Mouse (Mus musculus): ENCODE data around the gene Gng2.

Gene Gng2

DNA sequence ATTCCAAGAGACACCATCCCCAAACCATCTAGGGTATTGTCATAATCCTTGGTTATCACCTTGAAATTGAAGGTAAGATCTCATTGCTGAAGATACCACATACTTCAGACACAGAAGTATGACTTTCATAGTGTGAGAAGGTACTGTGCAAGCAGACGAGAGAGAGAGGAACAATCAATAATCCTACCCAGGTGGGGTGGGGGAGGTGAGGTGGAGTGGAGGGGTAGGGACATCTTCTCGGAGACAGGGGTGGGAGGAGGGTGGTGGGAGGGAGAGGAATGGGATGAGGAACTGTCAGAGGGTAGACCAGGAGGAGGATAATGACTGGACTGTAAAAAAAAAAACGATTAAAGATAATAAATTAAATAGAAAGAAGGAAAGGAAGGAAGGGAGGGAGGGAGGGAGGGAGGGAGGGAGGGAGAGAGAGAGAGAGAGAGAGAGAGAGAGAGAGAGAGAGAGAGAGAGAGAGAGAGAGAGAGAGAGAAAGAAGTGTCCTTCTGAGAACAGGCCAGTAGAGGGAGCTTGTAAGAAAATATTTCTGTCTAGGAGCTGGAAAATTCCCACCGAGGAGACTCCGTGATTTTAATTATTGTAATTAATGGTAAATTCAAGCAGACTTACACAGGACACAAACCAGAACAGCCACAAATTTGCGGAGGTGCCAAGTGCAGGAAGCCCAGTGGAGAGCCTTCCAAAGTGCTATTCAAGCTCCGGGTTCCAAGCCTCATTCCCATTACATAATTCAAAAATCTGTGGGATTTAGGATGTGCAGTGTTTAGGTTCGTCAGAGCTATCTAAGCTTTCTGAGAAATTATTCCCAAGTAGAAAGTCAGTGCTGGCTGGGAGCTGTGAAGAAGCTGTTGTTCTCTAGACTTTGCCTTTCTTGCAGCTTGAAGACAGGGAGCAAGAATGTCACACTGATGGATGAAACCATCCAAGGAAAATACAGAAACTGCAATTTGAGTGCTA, 118.3 kb downstream of the Gng2 start:
- CTCF ChIA-PET = interaction anchor here (0.6 to 2.1 kb wide), 28 partner anchors 12 to 284 kb away, joined by 3 to 11 read pairs (median 4); no protein-coding TSS in a partner anchor
- POLR2A ChIA-PET = interaction anchor here in 3 of 4 experiments (0.6 to 4.4 kb wide), 94 partner anchors 7 to 1070 kb away, joined by 3 to 31 read pairs (median 4); partner anchors contain the start of genes Nid2 (in 3 of the 3), Gng2 (in 2 of the 3), Rtraf (in 2 of the 3) and Kcnk5 (in 1 of the 3)

GRCm38 (mm10) chr14:19858279-19858678, 119.1 kb downstream of the Gng2 start:
- ChIA-PET POLR2A (interaction anchor here in 3 of 4 experiments (0.5 to 4.4 kb wide), 70 partner anchors 8 to 1071 kb away, joined by 3 to 31 read pairs (median 5); partner anchors contain the start of genes Nid2 (in 3 of the 3), Gng2 (in 2 of the 3), Rtraf (in 2 of the 3) and Kcnk5 (in 1 of the 3)), CTCF (interaction anchor here in 2 of 4 experiments (0.5 to 2.1 kb wide), 7 partner anchors 18 to 273 kb away, joined by 3 to 7 read pairs (median 4); no protein-coding TSS in a partner anchor)

DNA sequence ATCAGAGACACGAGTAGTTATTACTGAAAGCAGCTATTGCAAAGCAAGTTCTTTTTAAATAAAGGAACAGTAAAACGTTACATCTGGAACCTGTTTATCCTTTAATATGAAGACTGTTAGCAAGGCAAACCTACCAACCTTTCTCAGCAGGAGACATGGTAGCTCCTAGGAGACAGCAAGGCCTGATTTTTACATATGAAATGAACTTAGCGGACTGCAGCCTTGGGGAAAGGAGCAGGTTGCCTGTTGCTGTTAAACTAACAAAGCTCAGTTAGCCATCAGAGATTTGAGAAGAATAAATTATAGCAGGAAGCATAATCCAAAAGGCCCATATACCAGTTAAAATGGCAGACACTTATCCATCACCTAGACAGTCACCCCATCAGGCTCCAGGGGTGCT, 124.0 kb downstream of the Gng2 start:
- ChIA-PET POLR2A (interaction anchor here in 3 of 4 experiments (0.5 to 4.8 kb wide), 33 partner anchors 8 to 348 kb away, joined by 3 to 23 read pairs (median 4); partner anchors contain the start of genes Nid2 (in 2 of the 3), Gng2 (in 1 of the 3) and Kcnk5 (in 1 of the 3)), CTCF (interaction anchor here in 2 of 4 experiments (0.6 to 2.0 kb wide), 3 partner anchors 13 to 92 kb away, joined by 3 to 8 read pairs (median 3); no protein-coding TSS in a partner anchor)

DNA sequence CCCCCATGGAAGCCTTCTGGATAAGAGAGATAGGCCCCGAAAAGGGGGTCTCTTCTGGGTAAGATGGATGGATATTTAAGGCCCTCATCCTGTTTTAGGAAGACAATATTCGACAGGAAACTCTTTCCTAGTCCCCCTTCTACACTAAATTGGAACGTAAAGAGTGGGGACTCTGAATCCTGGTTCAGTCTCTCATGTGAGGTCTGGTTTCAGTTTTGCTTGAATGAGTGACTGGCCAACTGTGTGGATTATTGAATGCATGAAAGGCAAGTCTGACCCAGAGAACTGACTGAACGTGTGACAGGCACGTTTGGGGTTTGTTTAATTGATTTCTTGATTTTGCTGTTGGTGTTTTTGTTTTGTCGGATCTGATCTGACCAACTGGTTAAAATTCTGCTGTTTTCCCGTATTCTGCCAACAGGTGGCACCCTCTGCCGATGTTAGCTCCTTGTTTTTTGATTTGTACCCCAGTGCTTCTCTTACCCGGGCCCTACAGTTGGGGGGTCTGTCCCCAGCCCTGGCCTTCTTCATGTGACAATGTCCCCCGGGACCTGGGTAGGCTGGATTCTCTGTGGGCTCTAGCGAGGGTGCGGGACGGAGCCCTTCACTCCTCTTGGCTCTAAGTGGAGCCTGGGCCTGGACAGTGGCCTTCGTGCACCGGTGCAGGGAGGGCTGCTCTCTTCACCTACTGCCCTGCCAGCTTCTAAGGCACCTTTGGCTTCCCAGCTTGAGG, 137.7 kb downstream of the Gng2 start:
- CTCF ChIA-PET = interaction anchor here (0.6 to 3.1 kb wide), 23 partner anchors 9 to 274 kb away, joined by 3 to 31 read pairs (median 4); no protein-coding TSS in a partner anchor
- POLR2A ChIA-PET = interaction anchor here in 3 of 4 experiments (0.6 to 4.4 kb wide), 33 partner anchors 11 to 1115 kb away, joined by 3 to 27 read pairs (median 4); partner anchors contain the start of gene Gng2 (in 2 of the 3)

- CTCF ChIA-PET = interaction anchor here in 3 of 4 experiments (0.7 to 1.7 kb wide), 4 partner anchors 140 to 231 kb away, joined by 3 to 8 read pairs (median 4); no protein-coding TSS in a partner anchor
- POLR2A ChIA-PET = interaction anchor here in 3 of 4 experiments (0.6 to 2.0 kb wide), 24 partner anchors 8 to 407 kb away, joined by 3 to 7 read pairs (median 4); partner anchors contain the start of genes Nid2 (in 2 of the 3) and Gng2 (in 1 of the 3)
Observed at GRCm38 (mm10) chr14:19836289-19836688, 141.1 kb downstream of the Gng2 start.

- ChIA-PET CTCF (no interaction called here), POLR2A (interaction anchor here in 3 of 4 experiments (0.5 to 2.3 kb wide), 10 partner anchors 8 to 257 kb away, joined by 3 to 11 read pairs (median 5); no protein-coding TSS in a partner anchor)
Observed at GRCm38 (mm10) chr14:19825481-19825880, 151.9 kb downstream of the Gng2 start.

DNA sequence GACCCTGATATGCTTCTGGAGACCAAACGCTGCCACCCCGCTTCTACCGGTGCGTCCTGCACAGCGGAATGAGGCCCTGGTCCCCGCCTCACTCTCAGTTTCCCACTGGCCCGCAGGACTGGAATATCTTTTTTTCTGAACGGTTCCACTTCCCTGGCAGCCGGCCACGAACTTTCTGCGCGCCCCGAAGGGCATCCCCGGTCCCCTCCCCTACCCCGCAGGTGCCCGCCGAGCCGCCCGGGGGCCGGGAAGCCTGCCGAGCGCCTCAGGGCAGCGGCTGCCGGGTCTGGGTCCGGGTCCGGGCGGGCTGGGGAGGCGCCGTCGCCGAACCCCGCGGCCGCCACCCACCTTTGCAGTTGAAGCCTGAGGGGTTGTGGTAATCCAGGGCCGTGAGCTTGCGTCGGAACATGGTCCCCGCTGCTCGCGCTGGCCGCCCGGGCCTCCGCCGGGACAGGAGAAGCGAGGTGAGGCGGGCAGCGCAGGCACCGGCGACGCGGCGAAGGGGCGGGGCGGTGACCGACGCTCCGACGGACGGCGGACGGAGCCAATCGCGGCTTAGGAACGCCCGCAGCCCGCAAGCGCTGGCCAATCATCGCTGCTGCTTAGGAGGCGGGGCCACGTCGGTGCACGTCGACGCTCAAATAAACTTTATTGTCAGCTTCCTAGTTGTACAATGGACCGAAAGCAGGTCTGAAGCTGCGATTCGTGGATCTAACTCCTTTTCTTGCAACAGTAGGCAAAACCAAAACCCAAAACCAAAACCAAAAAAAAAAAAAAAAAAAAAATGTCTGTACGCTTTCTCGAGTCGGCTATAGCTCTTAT, 153.9 kb downstream of the Gng2 start, which contains the start of gene Rtraf:
Gene Rtraf, minus strand, starts transcription at position 504 of the 822 bp plus-strand sequence.
- ChIA-PET POLR2A (interaction anchor here (0.6 to 3.5 kb wide), 36 partner anchors 8 to 341 kb away, joined by 3 to 18 read pairs (median 4); partner anchors contain the start of genes Nid2 (in 2 of the 4) and Gng2 (in 1 of the 4)), CTCF (interaction anchor here in 3 of 4 experiments (0.6 to 1.1 kb wide), 7 partner anchors 16 to 278 kb away, joined by 3 to 10 read pairs (median 4); no protein-coding TSS in a partner anchor)

Measured in embryonic stem cell, embryonic (primary cell).